Mouse (Mus musculus): ENCODE results near the gene Kcnq1.

DNA sequence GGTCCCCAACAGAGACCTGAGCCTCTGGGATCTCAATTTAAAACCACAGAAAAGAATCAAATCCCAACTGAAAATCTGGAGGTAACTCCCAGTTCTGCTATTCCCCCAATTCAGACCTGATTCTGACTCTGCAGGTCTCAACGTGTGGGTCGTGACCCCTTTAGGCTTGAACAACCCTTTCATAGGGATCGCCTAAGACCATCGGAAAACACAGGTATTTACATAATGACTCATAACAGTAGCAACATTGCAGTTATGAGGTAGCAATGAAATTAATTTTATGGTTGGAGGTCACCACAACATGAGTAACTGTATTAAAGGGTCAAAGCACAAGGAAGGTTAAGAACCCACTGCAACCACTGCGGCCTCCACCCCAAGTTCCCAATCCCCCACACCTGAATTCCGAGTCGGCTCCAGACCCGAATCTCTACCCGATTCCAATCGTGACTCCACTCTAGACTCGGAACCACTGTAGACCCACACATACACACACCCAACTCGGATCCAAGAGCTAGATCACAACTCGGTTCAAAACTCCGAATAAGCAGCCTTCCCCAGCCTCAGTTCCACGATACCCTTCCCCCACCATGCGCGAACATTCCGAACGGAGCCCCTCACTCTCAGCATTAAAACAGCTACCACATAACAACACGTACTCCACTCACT, 188.7 kb downstream of the Kcnq1 start:
- TF ChIP-seq CTCF (IDR thresholded peaks at IDR 0.05; ENCODE audit: low read depth) = no peak
- no peak for TF ChIP-seq EP300 (optimal IDR thresholded peaks at IDR 0.05)
